Mouse (Mus musculus) thymus, adult 2 months (tissue): ENCODE measurements around the gene Slc25a13.

Experiments
- CTCF ChIP-seq: fragments of 200-500 bp; IDR thresholded peaks from 2 replicates; pipeline ENCODE4 v1.5.1; 2012; ENCODE audit warnings: mild to moderate bottlenecking, control low read depth, low read length, moderate library complexity, borderline replicate concordance; ENCODE audit not compliant: control insufficient read depth, poor library complexity, insufficient read depth; ENCODE audit errors: extremely low read depth
- POLR2A ChIP-seq: fragments of 200-500 bp; IDR thresholded peaks from 2 replicates; pipeline ENCODE4 v1.6.1; 2012; ENCODE audit warnings: mild to moderate bottlenecking, low read length, control low read depth, moderate library complexity; ENCODE audit not compliant: control insufficient read depth, poor library complexity, insufficient read depth; ENCODE audit errors: extremely low read depth

DNA sequence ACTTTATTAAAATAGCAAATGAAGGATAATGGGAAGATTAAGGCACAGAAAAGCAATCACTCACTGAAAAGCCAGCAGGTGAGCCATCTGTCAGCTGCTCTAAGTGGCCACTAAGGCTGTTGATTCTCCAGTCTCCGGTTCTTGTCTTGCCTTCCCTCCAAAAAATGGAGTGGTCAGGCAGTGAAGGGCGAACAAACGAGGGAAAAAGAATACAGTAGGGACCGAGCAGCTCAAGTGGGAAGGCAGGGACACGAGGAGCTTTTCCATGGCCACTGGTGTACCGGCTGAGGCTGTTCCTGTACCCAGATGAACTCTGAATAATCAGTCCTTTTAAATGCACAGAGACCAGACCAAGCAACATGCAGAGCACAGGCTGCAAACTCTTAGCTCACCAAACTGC is 54.8 kb downstream of the Slc25a13 start:
- TF ChIP-seq POLR2A (no peak), CTCF (no peak)
